Mouse (Mus musculus): ENCODE results near the gene Pwp2.

DNA sequence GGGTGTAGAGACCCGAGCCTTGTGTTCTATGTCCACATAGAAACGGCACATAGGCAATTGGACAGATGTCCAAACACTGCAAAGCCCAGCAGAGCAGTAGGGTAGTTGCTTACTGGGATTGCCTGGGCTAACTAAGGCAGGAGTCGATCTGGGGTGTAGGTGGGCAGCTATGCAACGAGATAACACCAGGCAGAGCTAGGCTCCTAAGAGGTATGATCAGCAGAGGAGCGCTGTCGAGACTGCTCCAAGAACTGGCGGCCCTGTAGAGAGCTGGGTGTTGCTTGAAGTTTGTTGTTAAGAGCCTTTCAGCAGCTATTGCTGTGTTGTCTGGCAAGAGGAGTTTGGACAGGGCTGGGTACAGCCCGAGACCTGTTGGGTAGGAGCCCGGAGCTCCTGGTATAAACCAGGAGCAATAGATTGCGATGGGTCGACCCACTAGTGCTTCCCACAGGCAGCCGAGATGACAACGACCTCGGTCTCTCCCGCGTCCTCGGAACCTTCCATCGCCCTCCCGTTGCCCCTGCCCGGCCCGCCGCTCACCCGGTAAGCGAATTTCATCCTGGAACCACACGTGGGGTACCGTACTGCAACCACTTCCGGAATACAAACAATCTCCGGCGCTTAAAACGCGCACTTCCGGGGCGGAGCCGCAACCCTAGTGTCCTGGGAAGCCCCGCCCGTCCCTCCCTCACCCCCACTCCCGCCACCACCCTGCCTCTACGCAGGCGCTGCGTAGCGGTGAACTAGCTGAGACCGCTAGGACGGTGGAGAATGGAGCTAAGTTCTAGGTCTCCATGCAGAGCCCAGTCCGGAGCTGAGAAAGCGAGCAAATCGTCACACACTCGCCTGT is at the start of gene Pwp2:
- TF ChIP-seq CTCF (conservative IDR thresholded peaks at IDR 0.05; ENCODE audit: low read length) (no peak), NANOG (IDR thresholded peaks at IDR 0.05; ENCODE audit: borderline replicate concordance, low read length) (no peak), POU5F1 (IDR thresholded peaks at IDR 0.05; ENCODE audit: borderline replicate concordance, low read length) (no peak)

Measured in E14TG2a.4 (cell line).